Comparison of ENCODE assay signal across 11 mouse cellular contexts in genomic region chr10:68248281-68249015, GRCm38 (mm10). TPM values are rescaled to one million over a fixed set of nuclear protein-coding genes. Genes with fewer than 3 reads are reported as not detected.
DNase-seq lines count a peak whose midpoint lies in the region.
"Had no signal": no experiment of that assay in that cellular context is flagged by ENCODE, and none has a peak within 500 bp of the region (broad histone marks: within the 10 kb centered on the region; RNA-seq: fewer than 3 reads in every experiment).

No protein-coding gene starts in this region.

- peaks cover 60% of the 10 kb centered on the region for H3K79me2 ChIP-seq in macrophage (ENCODE audit: inconsistent target)

- H3K36me3 ChIP-seq in macrophage (ENCODE audit: inconsistent target): no peaks in the 10 kb centered on the region

- peak; percentile 24 for DNase-seq in adrenal gland, postnatal 14 days
- no peak for DNase-seq in adrenal gland, adult 18-20 months (ENCODE audit: low spot score in 2 of 2)
- DNase-seq in layer of hippocampus, adult 11-12 months (ENCODE audit: low spot score): peak; percentile 13
- no peak for DNase-seq in layer of hippocampus, postnatal 10 days (ENCODE audit: low spot score in 2 of 2)
- peak; percentile 68 for DNase-seq in NIH3T3 (ENCODE audit: low read depth)
- no peak for DNase-seq in c-Kit-positive CD71-positive TER-119-positive erythroid progenitor cells, embryonic 14.5 days (ENCODE audit: low spot score)
- DNase-seq in cerebellum, postnatal 14 days: no peak
- DNase-seq: adrenal gland, adult 8-10 months; gastrocnemius, postnatal 36 days had no signal

- H3K4me3 ChIP-seq in macrophage (ENCODE audit: inconsistent target): no peak overlapping the region
- H3K4me3 ChIP-seq: limb, embryonic 13.5 days had no signal

- 48% methylated on average over 9 of the region's 9 CpGs for WGBS in macrophage (ENCODE audit: missing documents)

- peak overlapping the region; percentile 88 for H3K27ac ChIP-seq in macrophage
- H3K27ac ChIP-seq: limb, embryonic 13.5 days had no signal

RNA-seq across cellular contexts. Expression of gene Arid5b, which starts 30.1 kb away (rescaled TPM):
- total RNA-seq in adrenal gland, postnatal 14 days (2021): 34.3 and 34.8 TPM in 2 replicates
- 10 to 100 TPM; 14.0 to 25.3 TPM for total RNA-seq in adrenal gland, adult 18-20 months (2021)
- total RNA-seq in layer of hippocampus, postnatal 10 days (2021): 10 to 100 TPM; 16.0 to 18.2 TPM
- 100 to 1,000 TPM in 24 of 26 experiments, 10 to 100 TPM in 2; 96.4 to 294 (median 157) TPM for total RNA-seq in macrophage (2018; cell fraction: chromatin; rRNA removed)
- 10 to 100 TPM; 28.3 to 41.0 (median 31.6) TPM for total RNA-seq in macrophage (2018; cell fraction: cytosol; rRNA removed)
- 100 to 1,000 TPM in 24 of 26 experiments, 10 to 100 TPM in 2; 78.1 to 319 (median 144) TPM for total RNA-seq in macrophage (2018; cell fraction: nucleus; rRNA removed)
- 7.3 to 20.3 TPM (median 17.2 TPM) in 3 replicates for polyA plus RNA-seq in macrophage (2018)

Comparison
In these comparisons a context has a peak if more than half of its experiments do, and no peak if none do; other contexts are left out.
1. DNase-seq: peak in adrenal gland, postnatal 14 days (single experiment), layer of hippocampus, adult 11-12 months (single experiment) and NIH3T3 (single experiment); none in adrenal gland, adult 18-20 months (0 of 2), layer of hippocampus, postnatal 10 days (0 of 2), c-Kit-positive CD71-positive TER-119-positive erythroid progenitor cells, embryonic 14.5 days (single experiment) and cerebellum, postnatal 14 days (0 of 2).